Mouse (Mus musculus): ENCODE data around the gene Pspn. TPM values are rescaled to one million over a fixed set of nuclear protein-coding genes. Genes with fewer than 3 reads are reported as not detected.

Pspn gene
- polyA plus RNA-seq, 1 experiment from 2014 or later: not detected

- Histone ChIP-seq H3K9ac (no peak overlapping the region), H3K9me3 (no peaks in the 10 kb centered on the region), H3K4me2 (no peak overlapping the region), H3K27ac (no peak overlapping the region), H3K4me3 (no peak overlapping the region), H3K27me3 (no peaks in the 10 kb centered on the region), H3K36me3 (no peaks in the 10 kb centered on the region), H3K4me1 (no peaks in the 10 kb centered on the region)
- 77% methylated on average over 7 of the region's 7 CpGs for WGBS
- ATAC-seq (ENCODE audit: borderline replicate concordance, extremely low read depth, low FRiP score, low TSS enrichment): no peak
These were observed 44.9 kb downstream of the Pspn start for GRCm38 (mm10) chr17:56954871-56955270.

- H3K36me3 ChIP-seq: no peaks in the 10 kb centered on the region
- H3K4me2 ChIP-seq: no peak overlapping the region
- WGBS: 52% methylated on average over 1 of the region's 1 CpGs
- H3K9ac ChIP-seq: no peak overlapping the region
- H3K4me3 ChIP-seq: no peak overlapping the region
- H3K27ac ChIP-seq: no peak overlapping the region
- H3K4me1 ChIP-seq: no peaks in the 10 kb centered on the region
- H3K9me3 ChIP-seq: no peaks in the 10 kb centered on the region
- no peaks in the 10 kb centered on the region for H3K27me3 ChIP-seq
- ATAC-seq (ENCODE audit: borderline replicate concordance, extremely low read depth, low FRiP score, low TSS enrichment): no peak
These were observed 47.2 kb downstream of the Pspn start for GRCm38 (mm10) chr17:56952639-56953038.

GRCm38 (mm10) chr17:56950915-56951314 is 48.9 kb downstream of the Pspn start:
- Histone ChIP-seq H3K4me3 (no peak overlapping the region), H3K4me2 (no peak overlapping the region), H3K36me3 (no peaks in the 10 kb centered on the region), H3K9ac (no peak overlapping the region), H3K27ac (no peak overlapping the region), H3K4me1 (no peaks in the 10 kb centered on the region), H3K27me3 (no peaks in the 10 kb centered on the region), H3K9me3 (no peaks in the 10 kb centered on the region)
- 12% methylated on average over 3 of the region's 3 CpGs for WGBS
- no peak for ATAC-seq (ENCODE audit: borderline replicate concordance, extremely low read depth, low FRiP score, low TSS enrichment)

Other genes with a start within 250 kb of the Pspn start
- 9.4 and 9.5 TPM in 2 replicates for gene Nrtn, start 242.5 kb downstream of the Pspn start, polyA plus RNA-seq (2015; fragmentation: Nextera tagmentation; extraction: Ambion mirVana)
- gene Dus3l, start 235.3 kb downstream of the Pspn start, polyA plus RNA-seq (2015; fragmentation: Nextera tagmentation; extraction: Ambion mirVana): 42.6 and 46.5 TPM in 2 replicates
- 1.0 and 1.2 TPM in 2 replicates for gene Prr22, start 229.8 kb downstream of the Pspn start, polyA plus RNA-seq (2015; fragmentation: Nextera tagmentation; extraction: Ambion mirVana)
- gene Rfx2, start 169.0 kb downstream of the Pspn start, polyA plus RNA-seq (2015; fragmentation: Nextera tagmentation; extraction: Ambion mirVana): 5.2 and 6.0 TPM in 2 replicates
- not detected in 2 replicates for gene Acsbg2, start 125.6 kb downstream of the Pspn start, polyA plus RNA-seq (2015; fragmentation: Nextera tagmentation; extraction: Ambion mirVana)
- 0.23 and 0.35 TPM in 2 replicates for gene 1700061G19Rik, start 124.5 kb downstream of the Pspn start, polyA plus RNA-seq (2015; fragmentation: Nextera tagmentation; extraction: Ambion mirVana)
- 50.0 and 53.2 TPM in 2 replicates for gene Mllt1, start 64.6 kb downstream of the Pspn start, polyA plus RNA-seq (2015; fragmentation: Nextera tagmentation; extraction: Ambion mirVana)
- not detected in 2 replicates for gene Acer1, start 17.9 kb downstream of the Pspn start, polyA plus RNA-seq (2015; fragmentation: Nextera tagmentation; extraction: Ambion mirVana)
- 135 and 136 TPM in 2 replicates for gene Clpp, start 9.7 kb downstream of the Pspn start, polyA plus RNA-seq (2015; fragmentation: Nextera tagmentation; extraction: Ambion mirVana)
- gene Alkbh7, start 2.7 kb downstream of the Pspn start, polyA plus RNA-seq (2015; fragmentation: Nextera tagmentation; extraction: Ambion mirVana): 40.0 and 40.5 TPM in 2 replicates
- gene Gtf2f1, start 11.3 kb upstream of the Pspn start, polyA plus RNA-seq (2015; fragmentation: Nextera tagmentation; extraction: Ambion mirVana): 56.7 and 63.3 TPM in 2 replicates
- gene Gm17949, start 11.5 kb upstream of the Pspn start, polyA plus RNA-seq (2015; fragmentation: Nextera tagmentation; extraction: Ambion mirVana): 0.26 and 0.50 TPM in 2 replicates
- 42.1 and 44.1 TPM in 2 replicates for gene Khsrp, start 31.5 kb upstream of the Pspn start, polyA plus RNA-seq (2015; fragmentation: Nextera tagmentation; extraction: Ambion mirVana)
- 0.12 TPM in 1 of 2 replicates, not detected in the other for gene Slc25a41, start 41.6 kb upstream of the Pspn start, polyA plus RNA-seq (2015; fragmentation: Nextera tagmentation; extraction: Ambion mirVana)
- 55.3 and 57.0 TPM in 2 replicates for gene Crb3, start 59.1 kb upstream of the Pspn start, polyA plus RNA-seq (2015; fragmentation: Nextera tagmentation; extraction: Ambion mirVana)
- gene Slc25a23, start 59.8 kb upstream of the Pspn start, polyA plus RNA-seq (2015; fragmentation: Nextera tagmentation; extraction: Ambion mirVana): 8.7 and 9.5 TPM in 2 replicates
- gene Dennd1c, start 78.5 kb upstream of the Pspn start, polyA plus RNA-seq (2015; fragmentation: Nextera tagmentation; extraction: Ambion mirVana): 4.8 and 5.6 TPM in 2 replicates
- gene Tubb4a, start 87.8 kb upstream of the Pspn start, polyA plus RNA-seq (2015; fragmentation: Nextera tagmentation; extraction: Ambion mirVana): 16.4 and 17.5 TPM in 2 replicates
- gene Tnfsf9, start 105.3 kb upstream of the Pspn start, polyA plus RNA-seq (2015; fragmentation: Nextera tagmentation; extraction: Ambion mirVana): 8.6 and 10.4 TPM in 2 replicates
- not detected in 2 replicates for gene Cd70, start 149.8 kb upstream of the Pspn start, polyA plus RNA-seq (2015; fragmentation: Nextera tagmentation; extraction: Ambion mirVana)
- 0.33 and 0.36 TPM in 2 replicates for gene Tnfsf14, start 194.2 kb upstream of the Pspn start, polyA plus RNA-seq (2015; fragmentation: Nextera tagmentation; extraction: Ambion mirVana)
- 2.5 and 3.7 TPM in 2 replicates for gene C3, start 228.1 kb upstream of the Pspn start, polyA plus RNA-seq (2015; fragmentation: Nextera tagmentation; extraction: Ambion mirVana)
- 33.1 and 37.3 TPM in 2 replicates for gene Gpr108, start 248.4 kb upstream of the Pspn start, polyA plus RNA-seq (2015; fragmentation: Nextera tagmentation; extraction: Ambion mirVana)
- gene Trip10, start 249.4 kb upstream of the Pspn start, polyA plus RNA-seq (2015; fragmentation: Nextera tagmentation; extraction: Ambion mirVana): 49.0 TPM in 2 replicates

Measured in lung, embryonic 15.5 days (tissue).